Mouse (Mus musculus): Measurements from ENCODE around the gene Nkx1-2. TPM values are rescaled to one million over a fixed set of nuclear protein-coding genes. Genes with fewer than 3 reads are reported as not detected.
A peak's percentile ranks its signal among the peaks of the same experiment; 100 is the strongest.

Gene Nkx1-2
- polyA plus RNA-seq, 1 experiment from 2014 or later, result 0.10 TPM

DNA sequence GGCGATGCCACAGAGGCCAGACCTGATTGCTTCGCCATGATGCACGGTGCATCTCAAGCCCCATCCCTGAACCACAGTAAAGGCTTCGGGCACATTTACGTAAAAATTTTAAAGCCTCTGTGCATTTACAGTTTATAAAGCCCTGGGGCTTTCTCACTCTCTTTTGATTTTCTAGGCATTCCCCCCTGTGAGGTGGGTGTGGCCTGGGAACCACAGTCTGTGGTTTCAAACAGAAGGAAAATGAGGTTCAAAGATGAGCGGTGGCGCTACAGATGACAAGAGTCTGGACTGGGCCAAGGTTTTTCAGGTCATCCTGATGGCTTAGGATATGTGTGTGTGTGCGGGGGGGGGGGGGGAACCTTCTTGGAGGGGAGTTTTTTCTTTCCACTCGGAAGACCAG is 589 bp upstream of the Nkx1-2 start:
- peak overlapping the region; percentile 82 for H3K4me2 ChIP-seq
- ATAC-seq (ENCODE audit: insufficient number of reproducible peaks, low FRiP score, low TSS enrichment, low read depth), result no peak
- no peaks in the 10 kb centered on the region for H3K9me3 ChIP-seq
- no peak overlapping the region for H3K27ac ChIP-seq
- WGBS, result 2% methylated on average over 9 of the region's 9 CpGs
- H3K27me3 ChIP-seq, result peaks cover 89% of the 10 kb centered on the region
- peak overlapping the region; percentile 40 for H3K4me3 ChIP-seq
- no peaks in the 10 kb centered on the region for H3K36me3 ChIP-seq
- peaks cover 33% of the 10 kb centered on the region for H3K4me1 ChIP-seq
- H3K9ac ChIP-seq, result no peak overlapping the region

DNA sequence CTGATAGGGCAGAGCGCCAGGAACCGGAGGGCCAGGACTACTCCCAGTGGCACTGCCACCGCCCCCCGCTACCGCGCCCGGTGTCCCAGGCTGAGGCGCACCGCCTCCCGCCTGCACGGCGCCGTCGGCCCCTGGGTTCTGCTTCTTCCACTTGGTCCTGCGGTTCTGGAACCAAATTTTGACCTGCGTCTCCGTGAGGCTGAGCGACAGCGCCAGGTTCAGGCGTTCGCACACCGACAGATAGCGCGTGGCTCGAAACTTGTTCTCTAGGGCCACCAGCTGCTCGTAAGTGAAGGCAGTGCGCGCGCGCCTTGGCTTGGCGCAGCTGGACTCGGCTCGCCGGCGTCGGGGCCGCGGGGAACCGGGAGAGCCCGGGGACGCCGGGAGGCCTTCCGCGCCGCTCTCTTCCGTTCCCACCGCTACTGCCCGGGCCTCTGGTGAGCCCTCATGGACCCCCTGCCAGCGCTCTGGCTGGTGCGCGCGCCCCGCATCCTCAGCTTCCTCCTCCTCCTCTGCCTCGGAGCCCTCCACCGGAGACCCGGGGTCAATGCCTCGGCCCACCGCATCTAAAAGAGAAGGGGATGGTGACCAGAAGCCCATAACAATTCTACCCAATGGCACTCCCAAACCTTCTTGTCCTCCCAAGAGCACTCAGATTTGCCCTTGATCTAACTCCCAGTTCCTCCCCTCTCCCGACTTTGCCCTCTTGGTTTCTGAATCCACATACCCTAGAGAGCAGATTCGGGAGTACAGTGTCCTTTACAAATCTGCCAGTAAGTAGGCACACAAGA is 2.0 kb downstream of the Nkx1-2 start:
- H3K4me1 ChIP-seq, result peaks cover 33% of the 10 kb centered on the region
- under 1% methylated on average over 58 of the region's 60 CpGs for WGBS
- H3K4me3 ChIP-seq, result peak overlapping the region; percentile 48
- H3K4me2 ChIP-seq, result peak overlapping the region; percentile 90
- H3K9ac ChIP-seq, result 0 out of 2 replicates have a peak overlapping the region, but pooled peaks have one; percentile 10
- no peaks in the 10 kb centered on the region for H3K36me3 ChIP-seq
- H3K27ac ChIP-seq, result no peak overlapping the region
- H3K9me3 ChIP-seq, result no peaks in the 10 kb centered on the region
- no peak for ATAC-seq (ENCODE audit: insufficient number of reproducible peaks, low FRiP score, low TSS enrichment, low read depth)
- H3K27me3 ChIP-seq, result peaks cover 74% of the 10 kb centered on the region

DNA sequence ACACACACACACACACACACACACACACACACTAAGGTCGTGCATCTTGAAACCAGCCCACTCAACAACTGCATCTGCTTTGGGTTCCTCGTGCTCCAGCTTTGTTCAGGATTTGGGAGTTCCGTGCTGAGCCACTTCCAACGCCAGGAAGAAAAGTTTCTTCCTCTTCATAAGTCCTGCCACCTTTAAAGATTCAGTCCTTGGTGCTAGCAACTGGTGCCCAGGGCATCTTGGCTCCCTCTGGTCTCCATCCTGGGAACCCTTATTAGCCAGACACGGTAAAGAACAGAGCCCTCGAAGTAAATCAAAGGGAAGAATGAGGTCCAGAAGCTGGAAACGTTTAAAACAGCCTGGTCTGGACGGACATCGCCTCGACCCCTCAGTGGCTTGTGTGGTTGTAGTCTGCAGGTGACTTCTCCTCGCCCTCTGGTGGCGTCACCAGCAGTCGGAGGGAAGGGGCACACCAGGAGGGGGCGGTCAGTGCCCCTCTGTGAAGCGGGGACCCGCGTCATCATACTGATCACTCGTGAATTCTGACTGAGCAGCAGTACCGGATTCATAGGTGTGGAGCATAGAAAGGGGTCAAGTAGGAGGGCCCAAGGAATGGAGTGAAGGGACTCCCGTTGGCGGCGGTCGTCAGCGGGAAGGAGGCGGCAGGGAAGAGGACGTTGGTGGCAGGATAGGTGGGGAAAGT is 2.7 kb downstream of the Nkx1-2 start:
- 13% methylated on average over 26 of the region's 26 CpGs for WGBS
- Histone ChIP-seq H3K27ac (no peak overlapping the region), H3K4me3 (peak overlapping the region; percentile 48), H3K4me2 (peak overlapping the region; percentile 90), H3K4me1 (peaks cover 33% of the 10 kb centered on the region), H3K36me3 (no peaks in the 10 kb centered on the region), H3K27me3 (peaks cover 67% of the 10 kb centered on the region), H3K9me3 (no peaks in the 10 kb centered on the region), H3K9ac (0 out of 2 replicates have a peak overlapping the region, but pooled peaks have one; percentile 10)
- ATAC-seq (ENCODE audit: insufficient number of reproducible peaks, low FRiP score, low TSS enrichment, low read depth), result no peak

DNA sequence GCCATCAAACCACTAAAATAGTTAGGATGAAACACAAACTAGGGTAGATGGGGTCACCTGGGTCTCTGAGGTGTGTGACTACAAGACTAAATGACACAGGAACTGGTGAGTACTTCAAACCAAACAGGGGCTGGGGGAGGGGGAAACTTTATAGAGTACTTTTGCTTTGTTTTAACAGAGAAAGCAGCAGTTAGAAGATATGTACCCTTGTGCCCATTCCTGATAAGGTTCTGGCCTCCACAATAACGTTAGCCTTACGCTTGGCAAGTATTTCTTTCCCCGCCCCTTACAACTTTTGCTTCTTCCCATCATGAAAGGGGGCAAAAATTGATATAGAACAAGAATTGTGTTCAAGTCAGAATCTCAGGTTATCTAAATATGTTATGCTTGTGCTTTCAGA is 3.6 kb downstream of the Nkx1-2 start:
- no peak overlapping the region for H3K9ac ChIP-seq
- H3K36me3 ChIP-seq, result no peaks in the 10 kb centered on the region
- peaks cover 58% of the 10 kb centered on the region for H3K27me3 ChIP-seq
- H3K4me1 ChIP-seq, result peaks cover 33% of the 10 kb centered on the region
- H3K4me2 ChIP-seq, result no peak overlapping the region
- ATAC-seq (ENCODE audit: insufficient number of reproducible peaks, low FRiP score, low TSS enrichment, low read depth), result no peak
- no peak overlapping the region for H3K4me3 ChIP-seq
- 85% methylated on average over 3 of the region's 3 CpGs for WGBS
- no peak overlapping the region for H3K27ac ChIP-seq
- no peaks in the 10 kb centered on the region for H3K9me3 ChIP-seq

DNA sequence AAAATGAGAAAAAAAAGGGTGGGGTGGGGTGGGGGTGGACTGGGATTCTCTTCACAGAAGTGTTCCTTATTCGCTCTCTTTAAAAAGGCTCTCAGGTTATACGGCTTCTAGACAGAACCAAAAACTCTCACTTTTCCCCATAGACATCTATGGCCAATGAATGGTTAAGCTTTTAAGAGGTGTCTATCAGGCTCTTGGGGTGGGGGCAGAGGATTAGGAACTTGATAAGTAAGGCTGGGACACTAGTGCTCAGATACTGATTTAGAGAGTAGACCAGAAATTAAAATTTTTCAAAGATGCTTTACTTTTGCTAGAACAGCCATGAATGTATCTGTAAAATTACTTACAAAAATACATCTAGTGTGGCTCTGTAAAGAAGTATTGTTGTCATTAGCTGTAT is 5.1 kb downstream of the Nkx1-2 start:
- WGBS, result 77% methylated on average over 2 of the region's 2 CpGs
- no peak for ATAC-seq (ENCODE audit: insufficient number of reproducible peaks, low FRiP score, low TSS enrichment, low read depth)
- Histone ChIP-seq H3K4me3 (no peak overlapping the region), H3K27ac (no peak overlapping the region), H3K4me2 (no peak overlapping the region), H3K4me1 (peaks cover 25% of the 10 kb centered on the region), H3K36me3 (no peaks in the 10 kb centered on the region), H3K9ac (no peak overlapping the region), H3K9me3 (no peaks in the 10 kb centered on the region), H3K27me3 (peaks cover 44% of the 10 kb centered on the region)

DNA sequence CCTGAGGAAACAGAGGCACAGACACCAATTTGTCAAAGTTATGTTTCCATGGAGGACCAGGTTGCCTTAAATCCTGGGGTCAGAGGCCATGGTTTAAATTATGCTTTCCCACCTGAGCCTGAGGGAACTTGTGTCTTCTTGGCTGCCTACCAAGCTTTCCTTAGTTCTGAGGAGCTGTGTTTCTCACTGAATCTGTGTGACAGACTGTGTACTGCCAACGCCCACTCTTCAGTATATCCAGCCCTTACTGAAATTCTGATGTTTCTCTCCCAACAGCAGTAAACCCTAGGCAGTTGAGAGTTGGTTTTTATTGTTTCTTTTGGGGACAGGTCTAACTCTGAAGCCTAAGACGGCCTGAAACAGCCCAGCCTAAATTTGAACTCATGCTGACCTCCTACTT is 5.7 kb downstream of the Nkx1-2 start:
- 54% methylated on average over 2 of the region's 2 CpGs for WGBS
- H3K36me3 ChIP-seq, result no peaks in the 10 kb centered on the region
- H3K4me1 ChIP-seq, result peaks cover 19% of the 10 kb centered on the region
- H3K9me3 ChIP-seq, result no peaks in the 10 kb centered on the region
- peaks cover 38% of the 10 kb centered on the region for H3K27me3 ChIP-seq
- no peak overlapping the region for H3K9ac ChIP-seq
- ATAC-seq (ENCODE audit: insufficient number of reproducible peaks, low FRiP score, low TSS enrichment, low read depth), result no peak
- no peak overlapping the region for H3K4me3 ChIP-seq
- H3K4me2 ChIP-seq, result no peak overlapping the region
- H3K27ac ChIP-seq, result no peak overlapping the region

DNA sequence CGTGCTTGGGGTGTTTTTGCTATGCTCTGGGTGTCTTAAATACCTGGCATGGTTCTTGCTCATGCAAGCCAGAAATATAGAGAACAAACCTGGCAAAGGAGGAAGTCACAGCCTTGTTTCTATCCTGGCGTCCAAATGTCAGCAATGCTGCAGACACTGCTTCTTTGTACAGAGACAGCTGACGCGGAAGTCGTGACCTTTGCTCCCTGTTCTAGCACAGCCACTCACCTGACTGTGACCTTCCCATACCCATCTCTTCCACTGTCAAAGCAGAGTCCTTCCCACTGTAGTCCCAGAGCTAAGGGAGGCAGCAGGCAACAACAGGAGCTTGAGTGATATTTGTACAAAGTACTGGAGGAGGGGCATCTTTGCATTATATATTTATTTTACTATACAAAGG is 9.8 kb downstream of the Nkx1-2 start:
- 61% methylated on average over 5 of the region's 5 CpGs for whole genome bisulfite sequencing
- ATAC-seq (ENCODE audit: insufficient number of reproducible peaks, low FRiP score, low TSS enrichment, low read depth), result no peak
- no peak overlapping the region for H3K9ac ChIP-seq
- no peaks in the 10 kb centered on the region for H3K9me3 ChIP-seq
- no peaks in the 10 kb centered on the region for H3K4me1 ChIP-seq
- H3K4me2 ChIP-seq, result no peak overlapping the region
- H3K4me3 ChIP-seq, result no peak overlapping the region
- no peaks in the 10 kb centered on the region; the same call in 1 of the 2 replicates for H3K27me3 ChIP-seq
- no peak overlapping the region for H3K27ac ChIP-seq
- no peaks in the 10 kb centered on the region for H3K36me3 ChIP-seq

DNA sequence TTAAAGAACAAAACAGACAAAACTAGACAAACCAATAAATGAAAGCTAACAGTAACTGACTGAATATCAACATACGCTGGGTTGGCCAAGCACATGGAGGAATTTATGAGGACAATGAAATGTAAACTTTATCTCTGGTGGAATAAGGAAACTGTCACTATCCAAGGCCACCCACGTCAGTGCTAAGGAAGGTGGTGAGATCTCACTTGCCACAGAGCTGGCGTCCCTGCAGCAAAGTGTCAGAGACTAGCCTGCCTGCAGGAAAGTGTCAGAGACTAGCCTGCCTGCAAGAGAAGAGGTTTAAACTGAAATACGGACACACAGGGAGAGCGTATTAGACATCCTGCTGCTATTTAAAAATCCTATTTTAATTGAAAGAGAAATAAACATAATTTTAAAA is 12.3 kb downstream of the Nkx1-2 start:
- H3K4me1 ChIP-seq, result no peaks in the 10 kb centered on the region
- H3K9me3 ChIP-seq, result no peaks in the 10 kb centered on the region
- H3K36me3 ChIP-seq, result no peaks in the 10 kb centered on the region
- no peak overlapping the region for H3K4me3 ChIP-seq
- no peak overlapping the region for H3K27ac ChIP-seq
- H3K4me2 ChIP-seq, result no peak overlapping the region
- ATAC-seq (ENCODE audit: insufficient number of reproducible peaks, low FRiP score, low TSS enrichment, low read depth), result no peak
- no peak overlapping the region for H3K9ac ChIP-seq
- WGBS, result 66% methylated on average over 5 of the region's 5 CpGs
- H3K27me3 ChIP-seq, result no peaks in the 10 kb centered on the region

DNA sequence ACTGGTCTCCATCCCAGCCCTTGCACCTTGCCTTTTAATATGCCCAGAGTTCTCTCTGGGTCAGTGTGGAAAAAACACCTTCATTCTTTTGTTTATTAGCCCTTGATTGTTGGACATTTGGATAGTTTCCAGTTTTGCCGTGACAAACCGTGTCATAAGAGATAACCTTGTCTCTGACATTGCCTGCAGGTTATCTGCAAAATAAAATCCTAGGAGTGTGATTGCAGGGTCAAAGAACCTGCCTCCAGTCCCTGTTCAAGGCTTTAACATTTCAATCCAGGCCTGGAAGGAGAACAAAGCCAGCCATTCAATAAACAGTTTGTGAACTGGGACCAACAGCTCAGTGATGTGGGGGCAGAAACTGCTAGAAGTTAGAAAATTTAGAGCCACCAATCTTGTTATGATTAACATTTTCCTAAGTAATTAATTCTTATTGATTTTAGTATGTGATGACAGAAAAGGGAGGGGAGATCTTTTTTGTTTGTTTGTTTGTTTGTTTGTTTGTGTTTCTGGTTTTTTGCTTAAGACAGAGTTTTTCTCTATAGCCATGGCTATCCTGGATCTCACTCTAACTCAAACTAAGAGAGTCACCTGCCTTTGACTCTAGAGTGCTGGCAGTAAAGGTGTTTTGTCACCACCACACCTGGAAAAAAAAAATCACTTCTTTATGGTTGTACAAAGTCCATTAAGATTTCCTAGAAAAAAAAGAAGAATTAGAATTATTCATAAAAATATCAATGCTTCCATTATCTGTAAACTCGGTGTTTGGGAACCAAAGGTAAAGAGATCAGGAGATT is 13.5 kb downstream of the Nkx1-2 start:
- H3K4me3 ChIP-seq, result no peak overlapping the region
- no peak for ATAC-seq (ENCODE audit: insufficient number of reproducible peaks, low FRiP score, low TSS enrichment, low read depth)
- no peaks in the 10 kb centered on the region for H3K4me1 ChIP-seq
- H3K4me2 ChIP-seq, result no peak overlapping the region
- no peak overlapping the region for H3K9ac ChIP-seq
- WGBS, result 57% methylated on average over 3 of the region's 3 CpGs
- no peaks in the 10 kb centered on the region for H3K36me3 ChIP-seq
- no peak overlapping the region for H3K27ac ChIP-seq
- no peaks in the 10 kb centered on the region for H3K9me3 ChIP-seq
- H3K27me3 ChIP-seq, result 0 out of 2 replicates have a peak, but pooled peaks cover 1% of the 10 kb centered on the region

DNA sequence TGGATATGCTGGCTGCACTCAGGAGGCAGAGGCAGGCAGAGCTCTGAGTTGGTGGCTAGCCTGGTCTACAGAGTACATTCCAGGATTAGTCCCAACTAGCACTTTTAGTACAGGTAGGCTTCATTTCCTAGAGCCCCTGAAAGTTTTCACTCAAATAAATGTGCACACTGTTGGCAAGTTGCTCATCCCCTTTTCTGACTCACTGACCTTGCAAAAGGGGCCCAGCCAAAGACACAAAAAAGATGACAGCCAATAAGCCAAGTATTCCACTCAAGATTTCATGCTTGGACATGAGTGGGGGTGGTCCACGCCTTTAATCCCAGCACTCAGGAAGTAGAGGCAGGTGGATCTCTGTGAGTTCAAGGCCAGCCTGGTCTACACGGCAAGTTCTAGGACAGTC is 18.0 kb downstream of the Nkx1-2 start:
- H3K9me3 ChIP-seq, result no peaks in the 10 kb centered on the region
- ATAC-seq (ENCODE audit: insufficient number of reproducible peaks, low FRiP score, low TSS enrichment, low read depth), result no peak
- 0 out of 2 replicates have a peak, but pooled peaks cover 3% of the 10 kb centered on the region for H3K27me3 ChIP-seq
- peaks cover 3% of the 10 kb centered on the region for H3K4me1 ChIP-seq
- no peak overlapping the region for H3K4me2 ChIP-seq
- no peak overlapping the region for H3K4me3 ChIP-seq
- H3K36me3 ChIP-seq, result no peaks in the 10 kb centered on the region
- no peak overlapping the region for H3K27ac ChIP-seq
- 94% methylated on average over 2 of the region's 2 CpGs for WGBS
- H3K9ac ChIP-seq, result no peak overlapping the region

DNA sequence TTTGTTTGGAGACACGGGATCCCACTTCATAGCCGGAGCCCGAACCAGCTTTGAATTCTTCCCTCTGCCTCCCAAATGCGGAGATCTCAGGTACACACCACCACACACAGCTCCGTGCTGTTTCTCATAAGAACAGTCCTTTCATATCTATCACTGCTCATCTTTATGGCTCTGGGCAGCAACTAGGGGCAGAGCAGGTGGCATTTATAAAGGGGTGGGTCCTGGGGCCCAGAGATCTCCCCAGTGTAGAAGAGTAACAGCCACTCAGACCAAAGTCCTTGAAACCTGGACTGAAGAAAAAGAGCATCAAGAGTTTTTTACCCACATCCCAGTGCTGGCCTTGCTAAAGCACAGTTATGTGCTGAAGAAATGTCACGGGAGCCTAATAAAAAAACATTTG is 18.9 kb downstream of the Nkx1-2 start:
- Histone ChIP-seq H3K9me3 (no peaks in the 10 kb centered on the region), H3K27ac (no peak overlapping the region), H3K27me3 (0 out of 2 replicates have a peak, but pooled peaks cover 3% of the 10 kb centered on the region), H3K36me3 (no peaks in the 10 kb centered on the region), H3K4me2 (no peak overlapping the region), H3K9ac (no peak overlapping the region), H3K4me3 (no peak overlapping the region), H3K4me1 (peaks cover 5% of the 10 kb centered on the region)
- WGBS, result 77% methylated on average over 6 of the region's 6 CpGs
- no peak for ATAC-seq (ENCODE audit: insufficient number of reproducible peaks, low FRiP score, low TSS enrichment, low read depth)

All from limb, embryonic 15.5 days (tissue).